Mouse (Mus musculus) hindbrain, embryonic 12.5 days (tissue): ENCODE measurements around the gene Rundc3a. TPM values are rescaled to one million over a fixed set of nuclear protein-coding genes. Genes with fewer than 3 reads are reported as not detected.
"Not testable (repeated sequence)": the region's sequence is repeated elsewhere in the genome, so short reads cannot be mapped to it uniquely, and the experiment has no call there.

Experiments used
- ATAC-seq: fragments of 200-750 bp; cut with Nextera tagmentation; 2 replicates; pipeline ENCODE4 v1.8.0; 2017; ENCODE audit warnings: moderate TSS enrichment; ENCODE audit not compliant: low FRiP score
- H3K27ac ChIP-seq: fragments of 300-500 bp; sonication (generic); 2 replicates; pipeline ENCODE4 v1.5.1; 2016; ENCODE audit warnings: mild to moderate bottlenecking
- H3K27me3 ChIP-seq: fragments of 300-500 bp; sonication (generic); 2 replicates; pipeline ENCODE4 v1.6.1; 2016; ENCODE audit warnings: mild to moderate bottlenecking
- H3K36me3 ChIP-seq: fragments of 300-500 bp; sonication (generic); 2 replicates; pipeline ENCODE4 v1.6.1; 2016; ENCODE audit warnings: mild to moderate bottlenecking
- H3K4me1 ChIP-seq: fragments of 300-500 bp; sonication (generic); 2 replicates; pipeline ENCODE4 v1.6.1; 2016
- H3K4me2 ChIP-seq: fragments of 300-500 bp; sonication (generic); replicated peaks from 2 replicates; pipeline ENCODE4 v1.6.1; 2016; ENCODE audit warnings: mild to moderate bottlenecking
- H3K4me3 ChIP-seq: fragments of 300-500 bp; sonication (generic); 2 replicates; pipeline ENCODE4 v1.5.1; 2016; ENCODE audit warnings: mild to moderate bottlenecking
- H3K9ac ChIP-seq: fragments of 300-500 bp; sonication (generic); 2 replicates; pipeline ENCODE4 v1.6.1; 2016; ENCODE audit warnings: mild to moderate bottlenecking, moderate library complexity
- H3K9me3 ChIP-seq: fragments of 300-500 bp; sonication (generic); replicated peaks from 2 replicates; pipeline ENCODE4 v1.6.1; 2016; ENCODE audit warnings: mild to moderate bottlenecking
- WGBS: fragments of 180-500 bp; shearing (Covaris S2); methylation state at CpG from one replicate; pipeline ENCODE4 v1.1.7; 2016; 5-methylcytosine and 5-hydroxymethylcytosine counted together
- polyA plus RNA-seq: library from polyadenylated mRNA; unstranded; fragments of >200 nt; fragmentation: Nextera tagmentation; extraction: Ambion mirVana; gene quantifications from 2 replicates; pipeline ENCODE4 v1.2.1, GENCODE M21; 2016

The Rundc3a gene
- polyA plus RNA-seq, 1 experiment from 2014 or later = 125 TPM

GRCm38 (mm10) chr11:102356190-102356589 lies 37.0 kb upstream of the Rundc3a start:
- no peak overlapping the region for H3K9ac ChIP-seq
- H3K9me3 ChIP-seq = no peaks in the 10 kb centered on the region
- H3K27ac ChIP-seq = no peak overlapping the region
- H3K4me2 ChIP-seq = no peak overlapping the region
- H3K4me3 ChIP-seq = no peak overlapping the region
- ATAC-seq = no peak
- peaks cover 14% of the 10 kb centered on the region; the same call in 1 of the 2 replicates for H3K27me3 ChIP-seq
- H3K36me3 ChIP-seq = no peaks in the 10 kb centered on the region
- H3K4me1 ChIP-seq = no peaks in the 10 kb centered on the region
- 77% methylated on average over 12 of the region's 12 CpGs for WGBS

- Histone ChIP-seq H3K9me3 (no peaks in the 10 kb centered on the region), H3K4me3 (no peak overlapping the region), H3K9ac (no peak overlapping the region), H3K4me2 (no peak overlapping the region), H3K4me1 (no peaks in the 10 kb centered on the region), H3K27ac (no peak overlapping the region), H3K36me3 (no peaks in the 10 kb centered on the region), H3K27me3 (peaks cover 14% of the 10 kb centered on the region; the same call in 1 of the 2 replicates)
- no peak for ATAC-seq
- 75% methylated on average over 31 of the region's 31 CpGs for WGBS
These were observed 36.4 kb upstream of the Rundc3a start for GRCm38 (mm10) chr11:102356636-102357350.

- 71% methylated on average over 10 of the region's 10 CpGs for WGBS
- Histone ChIP-seq H3K9ac (no peak overlapping the region), H3K36me3 (no peaks in the 10 kb centered on the region), H3K4me2 (no peak overlapping the region), H3K4me3 (no peak overlapping the region), H3K4me1 (no peaks in the 10 kb centered on the region), H3K27me3 (peaks cover 10% of the 10 kb centered on the region; the same call in 1 of the 2 replicates), H3K27ac (no peak overlapping the region), H3K9me3 (no peaks in the 10 kb centered on the region)
- ATAC-seq = no peak
These were observed 34.8 kb upstream of the Rundc3a start for GRCm38 (mm10) chr11:102358365-102358764.

- ATAC-seq = no peak
- Histone ChIP-seq H3K27ac (no peak overlapping the region), H3K4me2 (no peak overlapping the region), H3K36me3 (no peaks in the 10 kb centered on the region), H3K27me3 (peaks cover 7% of the 10 kb centered on the region; the same call in 1 of the 2 replicates), H3K9me3 (no peaks in the 10 kb centered on the region), H3K9ac (no peak overlapping the region), H3K4me3 (no peak overlapping the region), H3K4me1 (0 out of 2 replicates have a peak, but pooled peaks cover 4% of the 10 kb centered on the region)
- 92% methylated on average over 8 of the region's 8 CpGs for WGBS
These were observed 31.3 kb upstream of the Rundc3a start for GRCm38 (mm10) chr11:102361776-102362495.

GRCm38 (mm10) chr11:102363623-102364022 lies 29.6 kb upstream of the Rundc3a start:
- Histone ChIP-seq H3K9ac (no peak overlapping the region), H3K36me3 (no peaks in the 10 kb centered on the region), H3K4me1 (0 out of 2 replicates have a peak, but pooled peaks cover 4% of the 10 kb centered on the region), H3K4me2 (no peak overlapping the region), H3K9me3 (no peaks in the 10 kb centered on the region), H3K27ac (no peak overlapping the region), H3K27me3 (peaks cover 4% of the 10 kb centered on the region; the same call in 1 of the 2 replicates), H3K4me3 (no peak overlapping the region)
- WGBS = 52% methylated on average over 2 of the region's 2 CpGs
- ATAC-seq = no peak; the same call in 1 of the 2 replicates

- Histone ChIP-seq H3K36me3 (no peaks in the 10 kb centered on the region), H3K27ac (no peak overlapping the region), H3K4me1 (0 out of 2 replicates have a peak, but pooled peaks cover 4% of the 10 kb centered on the region), H3K4me3 (no peak overlapping the region), H3K27me3 (no peaks in the 10 kb centered on the region), H3K9me3 (no peaks in the 10 kb centered on the region), H3K9ac (no peak overlapping the region), H3K4me2 (no peak overlapping the region)
- ATAC-seq = 0 out of 2 replicates have a peak, but pooled peaks have one; percentile 48
- WGBS = 77% methylated on average over 14 of the region's 14 CpGs
These were observed 28.4 kb upstream of the Rundc3a start for GRCm38 (mm10) chr11:102364570-102365371.

DNA sequence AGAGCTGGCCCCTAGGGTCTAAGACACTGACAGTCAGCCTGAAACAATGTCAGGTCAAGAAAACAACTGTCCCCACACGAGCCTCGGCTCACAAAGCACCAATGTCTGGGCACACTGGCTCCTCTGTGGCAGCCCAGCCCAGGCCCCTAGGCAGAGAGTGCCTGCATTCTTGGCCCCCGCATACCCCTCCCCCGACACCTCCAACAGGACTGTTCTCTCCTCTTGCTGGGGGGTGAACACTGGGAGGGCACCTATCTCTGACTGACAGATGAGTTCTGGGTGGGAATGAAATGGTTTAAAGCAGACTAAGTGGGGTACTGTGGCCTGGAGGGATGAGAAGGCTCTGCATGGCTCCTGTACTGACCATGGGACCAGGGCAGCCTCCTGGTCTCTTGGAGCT lies 27.5 kb upstream of the Rundc3a start:
- 0 out of 2 replicates have a peak, but pooled peaks cover 4% of the 10 kb centered on the region for H3K4me1 ChIP-seq
- WGBS = 48% methylated on average over 4 of the region's 4 CpGs
- H3K9me3 ChIP-seq = no peaks in the 10 kb centered on the region
- H3K4me3 ChIP-seq = no peak overlapping the region
- H3K9ac ChIP-seq = no peak overlapping the region
- H3K27ac ChIP-seq = no peak overlapping the region
- H3K36me3 ChIP-seq = no peaks in the 10 kb centered on the region
- no peak for ATAC-seq
- H3K27me3 ChIP-seq = no peaks in the 10 kb centered on the region
- no peak overlapping the region for H3K4me2 ChIP-seq

GRCm38 (mm10) chr11:102366103-102366502 lies 27.1 kb upstream of the Rundc3a start, which contains the start of gene Slc4a1:
TSS of gene Slc4a1 (minus strand) at chr11:102366203.
- H3K4me2 ChIP-seq, H3K27ac ChIP-seq, H3K27me3 ChIP-seq, ATAC-seq, H3K9me3 ChIP-seq, H3K4me3 ChIP-seq, H3K36me3 ChIP-seq, H3K4me1 ChIP-seq, H3K9ac ChIP-seq: not testable (repeated sequence)
- WGBS = 89% methylated on average over 8 of the region's 8 CpGs

DNA sequence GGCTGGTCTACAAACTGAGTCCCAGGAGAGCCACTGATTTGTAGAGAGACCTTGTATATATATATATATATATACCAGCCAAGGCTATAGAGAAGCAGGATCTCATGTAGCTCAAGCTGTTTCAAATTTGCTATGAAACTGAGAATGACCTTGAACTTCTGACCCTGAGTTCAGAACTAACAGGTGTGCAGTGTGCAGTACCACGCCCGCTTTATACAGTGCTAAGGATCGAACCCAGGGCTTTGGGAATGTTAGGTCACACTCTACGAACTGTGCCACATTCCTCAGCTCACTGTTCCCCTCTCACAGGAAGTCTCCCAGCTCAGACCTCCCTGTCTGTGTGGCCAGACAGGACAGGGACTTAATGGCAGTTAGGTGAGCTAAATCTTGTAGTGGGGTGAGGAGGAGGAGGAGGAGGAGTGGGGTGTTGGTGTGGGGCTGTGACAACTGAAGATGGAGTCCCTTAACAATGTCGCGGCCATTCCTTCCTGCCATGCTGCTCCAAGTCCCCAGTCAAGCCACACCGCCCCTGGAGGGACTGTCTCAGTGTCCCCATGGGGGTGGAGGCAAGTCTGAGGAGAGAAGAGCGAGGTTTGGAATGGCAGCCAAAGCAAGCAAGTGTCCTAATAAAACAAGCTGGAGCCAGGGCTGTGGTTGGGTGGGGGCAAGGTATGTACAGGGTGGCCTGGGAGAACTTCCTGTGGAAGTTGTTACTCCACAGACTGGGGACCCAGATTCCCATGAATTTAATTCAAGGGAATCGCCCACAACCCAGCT lies 25.5 kb upstream of the Rundc3a start:
- Histone ChIP-seq H3K27ac (no peak overlapping the region), H3K4me1 (0 out of 2 replicates have a peak, but pooled peaks cover 4% of the 10 kb centered on the region), H3K4me2 (no peak overlapping the region), H3K4me3 (no peak overlapping the region), H3K27me3 (peaks cover 2% of the 10 kb centered on the region; the same call in 1 of the 2 replicates), H3K9me3 (no peaks in the 10 kb centered on the region), H3K9ac (no peak overlapping the region; the same call in 1 of the 2 replicates), H3K36me3 (no peaks in the 10 kb centered on the region)
- WGBS = 76% methylated on average over 9 of the region's 9 CpGs
- ATAC-seq = no peak

GRCm38 (mm10) chr11:102368347-102368746 lies 24.9 kb upstream of the Rundc3a start:
- H3K9me3 ChIP-seq = no peaks in the 10 kb centered on the region
- no peak overlapping the region for H3K4me2 ChIP-seq
- no peak overlapping the region for H3K9ac ChIP-seq
- no peak for ATAC-seq
- H3K4me3 ChIP-seq = no peak overlapping the region
- no peaks in the 10 kb centered on the region for H3K36me3 ChIP-seq
- peaks cover 8% of the 10 kb centered on the region; the same call in 1 of the 2 replicates for H3K27me3 ChIP-seq
- WGBS = 74% methylated on average over 5 of the region's 5 CpGs
- no peak overlapping the region for H3K27ac ChIP-seq
- H3K4me1 ChIP-seq = 0 out of 2 replicates have a peak, but pooled peaks cover 4% of the 10 kb centered on the region

GRCm38 (mm10) chr11:102369263-102369662 lies 23.9 kb upstream of the Rundc3a start:
- Histone ChIP-seq H3K27me3 (peaks cover 8% of the 10 kb centered on the region; the same call in 1 of the 2 replicates), H3K27ac (no peak overlapping the region), H3K4me2 (no peak overlapping the region), H3K36me3 (no peaks in the 10 kb centered on the region), H3K9me3 (no peaks in the 10 kb centered on the region), H3K4me3 (no peak overlapping the region), H3K4me1 (0 out of 2 replicates have a peak, but pooled peaks cover 4% of the 10 kb centered on the region), H3K9ac (no peak overlapping the region)
- no peak for ATAC-seq
- 82% methylated on average over 4 of the region's 4 CpGs for WGBS
